Mouse (Mus musculus): Measurements from ENCODE around the gene Sema5a. TPM values are rescaled to one million over a fixed set of nuclear protein-coding genes. Genes with fewer than 3 reads are reported as not detected.

Sema5a gene
- polyA plus RNA-seq, 1 experiment from 2014 or later = 16.0 TPM

GRCm38 (mm10) chr15:32656017-32656416 lies 411.4 kb downstream of the Sema5a start:
- no peak for ATAC-seq
- Histone ChIP-seq H3K27me3 (replicated peaks) (no peaks in the 10 kb centered on the region), H3K9ac (no peak overlapping the region), H3K4me1 (replicated peaks) (no peaks in the 10 kb centered on the region), H3K4me2 (replicated peaks) (no peak overlapping the region), H3K9me3 (no peaks in the 10 kb centered on the region), H3K36me3 (no peaks in the 10 kb centered on the region), H3K27ac (no peak overlapping the region), H3K4me3 (replicated peaks) (no peak overlapping the region)
- 55% methylated on average over 4 of the region's 4 CpGs for WGBS

GRCm38 (mm10) chr15:32676446-32676845 lies 431.8 kb downstream of the Sema5a start:
- Histone ChIP-seq H3K4me2 (replicated peaks) (no peak overlapping the region), H3K27ac (no peak overlapping the region), H3K27me3 (replicated peaks) (no peaks in the 10 kb centered on the region), H3K36me3 (no peaks in the 10 kb centered on the region), H3K4me3 (replicated peaks) (no peak overlapping the region), H3K9ac (no peak overlapping the region), H3K4me1 (replicated peaks) (no peaks in the 10 kb centered on the region), H3K9me3 (no peaks in the 10 kb centered on the region)
- ATAC-seq = no peak
- WGBS = 83% methylated on average over 1 of the region's 1 CpGs

GRCm38 (mm10) chr15:32685152-32685551 lies 440.5 kb downstream of the Sema5a start:
- no peak for ATAC-seq

GRCm38 (mm10) chr15:32691021-32691420 lies 446.4 kb downstream of the Sema5a start:
- Histone ChIP-seq H3K27me3 (replicated peaks) (no peaks in the 10 kb centered on the region), H3K27ac (no peak overlapping the region), H3K9me3 (no peaks in the 10 kb centered on the region), H3K4me1 (replicated peaks) (0 out of 2 replicates have a peak, but pooled peaks cover 2% of the 10 kb centered on the region), H3K36me3 (no peaks in the 10 kb centered on the region), H3K4me3 (replicated peaks) (no peak overlapping the region), H3K9ac (no peak overlapping the region), H3K4me2 (replicated peaks) (no peak overlapping the region)
- ATAC-seq = no peak

More at GRCm38 (mm10) chr15:32685152-32685551, 440.5 kb downstream of the Sema5a start:
- H3K4me2 ChIP-seq (replicated peaks) = no peak overlapping the region
- H3K27ac ChIP-seq = no peak overlapping the region
- 87% methylated on average over 4 of the region's 4 CpGs for WGBS
- no peak overlapping the region for H3K9ac ChIP-seq
- H3K27me3 ChIP-seq (replicated peaks) = no peaks in the 10 kb centered on the region
- no peaks in the 10 kb centered on the region for H3K36me3 ChIP-seq
- H3K9me3 ChIP-seq = no peaks in the 10 kb centered on the region
- H3K4me3 ChIP-seq (replicated peaks) = no peak overlapping the region
- H3K4me1 ChIP-seq (replicated peaks) = no peaks in the 10 kb centered on the region

GRCm38 (mm10) chr15:32693006-32693405 lies 448.4 kb downstream of the Sema5a start:
- H3K4me3 ChIP-seq (replicated peaks) = no peak overlapping the region
- no peaks in the 10 kb centered on the region for H3K27me3 ChIP-seq (replicated peaks)
- H3K4me1 ChIP-seq (replicated peaks) = 0 out of 2 replicates have a peak, but pooled peaks cover 2% of the 10 kb centered on the region
- no peak overlapping the region for H3K27ac ChIP-seq
- H3K36me3 ChIP-seq = no peaks in the 10 kb centered on the region
- H3K9me3 ChIP-seq = no peaks in the 10 kb centered on the region
- 92% methylated on average over 2 of the region's 2 CpGs for WGBS
- H3K4me2 ChIP-seq (replicated peaks) = no peak overlapping the region
- no peak overlapping the region for H3K9ac ChIP-seq
- no peak for ATAC-seq

- Histone ChIP-seq H3K9me3 (no peaks in the 10 kb centered on the region), H3K4me3 (replicated peaks) (no peak overlapping the region), H3K36me3 (no peaks in the 10 kb centered on the region), H3K27ac (no peak overlapping the region), H3K9ac (no peak overlapping the region), H3K27me3 (replicated peaks) (no peaks in the 10 kb centered on the region), H3K4me1 (replicated peaks) (no peaks in the 10 kb centered on the region), H3K4me2 (replicated peaks) (no peak overlapping the region)
- WGBS = 74% methylated on average over 4 of the region's 4 CpGs
- ATAC-seq = no peak
Observed at GRCm38 (mm10) chr15:32717298-32717985, 472.8 kb downstream of the Sema5a start.

GRCm38 (mm10) chr15:32718293-32718963 lies 473.8 kb downstream of the Sema5a start:
- ATAC-seq = peak; percentile 81
- 33% methylated on average over 4 of the region's 4 CpGs for WGBS
- Histone ChIP-seq H3K36me3 (no peaks in the 10 kb centered on the region), H3K4me2 (replicated peaks) (no peak overlapping the region), H3K27me3 (replicated peaks) (no peaks in the 10 kb centered on the region), H3K9ac (no peak overlapping the region), H3K27ac (no peak overlapping the region), H3K4me1 (replicated peaks) (no peaks in the 10 kb centered on the region), H3K9me3 (no peaks in the 10 kb centered on the region), H3K4me3 (replicated peaks) (no peak overlapping the region)

- Histone ChIP-seq H3K9me3 (no peaks in the 10 kb centered on the region), H3K9ac (no peak overlapping the region), H3K4me3 (replicated peaks) (no peak overlapping the region), H3K4me2 (replicated peaks) (no peak overlapping the region), H3K36me3 (no peaks in the 10 kb centered on the region), H3K4me1 (replicated peaks) (no peaks in the 10 kb centered on the region), H3K27ac (no peak overlapping the region), H3K27me3 (replicated peaks) (no peaks in the 10 kb centered on the region)
- ATAC-seq = no peak
- 93% methylated on average over 1 of the region's 1 CpGs for WGBS
Observed at GRCm38 (mm10) chr15:32718964-32719311, 474.3 kb downstream of the Sema5a start.

- no peak for ATAC-seq
- 32% methylated on average over 3 of the region's 3 CpGs for WGBS
Observed at GRCm38 (mm10) chr15:32730839-32731238, 486.2 kb downstream of the Sema5a start.

More at GRCm38 (mm10) chr15:32730839-32731238, 486.2 kb downstream of the Sema5a start:
- Histone ChIP-seq H3K9ac (no peak overlapping the region), H3K27me3 (replicated peaks) (no peaks in the 10 kb centered on the region), H3K9me3 (no peaks in the 10 kb centered on the region), H3K4me3 (replicated peaks) (no peak overlapping the region), H3K27ac (no peak overlapping the region), H3K4me1 (replicated peaks) (no peaks in the 10 kb centered on the region), H3K4me2 (replicated peaks) (no peak overlapping the region), H3K36me3 (no peaks in the 10 kb centered on the region)

Other genes starting within 250 kb of the Sema5a start
- gene Tas2r119, start 67.5 kb upstream of the Sema5a start, polyA plus RNA-seq (2015; fragmentation: Nextera tagmentation; extraction: Ambion mirVana) = not detected in 2 replicates

All from intestine, embryonic 15.5 days (tissue).